Mouse (Mus musculus): ENCODE measurements around the gene Creb3. TPM values are rescaled to one million over a fixed set of nuclear protein-coding genes. Genes with fewer than 3 reads are reported as not detected.

The Creb3 gene
- polyA plus RNA-seq, 1 experiment from 2014 or later, result 54.5 TPM

GRCm38 (mm10) chr4:43560976-43561375 lies 1.2 kb upstream of the Creb3 start:
- peaks cover 33% of the 10 kb centered on the region for H3K4me1 ChIP-seq (ENCODE audit: control insufficient read depth, insufficient read depth, low read length)
- DNase-seq (ENCODE audit: low spot score, missing footprints) (no peak), ATAC-seq (ENCODE audit: low FRiP score) (no peak)
- H3K4me3 ChIP-seq (ENCODE audit: low read depth, low read length), result peak overlapping the region; percentile 91
- no peak overlapping the region for H3K27ac ChIP-seq (ENCODE audit: low read depth, low read length)
- no peaks in the 10 kb centered on the region for H3K9me3 ChIP-seq (ENCODE audit: control insufficient read depth, low read length)
- peaks cover 4% of the 10 kb centered on the region; the same call in 1 of the 2 replicates for H3K36me3 ChIP-seq (ENCODE audit: control insufficient read depth, insufficient read depth, low read length)
- 50% methylated on average over 2 of the region's 2 CpGs for WGBS
- H3K9ac ChIP-seq (ENCODE audit: low read length), result peak overlapping the region; percentile 96
- peak overlapping the region; percentile 70 for H3K4me2 ChIP-seq
- H3K27me3 ChIP-seq (ENCODE audit: control insufficient read depth, insufficient read depth, low read length), result no peaks in the 10 kb centered on the region

- no peaks in the 10 kb centered on the region for H3K9me3 ChIP-seq (ENCODE audit: control insufficient read depth, low read length)
- H3K27me3 ChIP-seq (ENCODE audit: control insufficient read depth, insufficient read depth, low read length), result no peaks in the 10 kb centered on the region
- peaks cover 2% of the 10 kb centered on the region; the same call in 1 of the 2 replicates for H3K36me3 ChIP-seq (ENCODE audit: control insufficient read depth, insufficient read depth, low read length)
- H3K9ac ChIP-seq (ENCODE audit: low read length), result peak overlapping the region; percentile 96
- ATAC-seq (ENCODE audit: low FRiP score) (no peak), DNase-seq (ENCODE audit: low spot score, missing footprints) (no peak)
- 3% methylated on average over 16 of the region's 16 CpGs for WGBS
- peaks cover 33% of the 10 kb centered on the region for H3K4me1 ChIP-seq (ENCODE audit: control insufficient read depth, insufficient read depth, low read length)
- H3K27ac ChIP-seq (ENCODE audit: low read depth, low read length), result peak overlapping the region; percentile 98
- peak overlapping the region; percentile 91 for H3K4me3 ChIP-seq (ENCODE audit: low read depth, low read length)
- H3K4me2 ChIP-seq, result peak overlapping the region; percentile 70
These were observed 616 bp upstream of the Creb3 start for GRCm38 (mm10) chr4:43561436-43561996.

DNA sequence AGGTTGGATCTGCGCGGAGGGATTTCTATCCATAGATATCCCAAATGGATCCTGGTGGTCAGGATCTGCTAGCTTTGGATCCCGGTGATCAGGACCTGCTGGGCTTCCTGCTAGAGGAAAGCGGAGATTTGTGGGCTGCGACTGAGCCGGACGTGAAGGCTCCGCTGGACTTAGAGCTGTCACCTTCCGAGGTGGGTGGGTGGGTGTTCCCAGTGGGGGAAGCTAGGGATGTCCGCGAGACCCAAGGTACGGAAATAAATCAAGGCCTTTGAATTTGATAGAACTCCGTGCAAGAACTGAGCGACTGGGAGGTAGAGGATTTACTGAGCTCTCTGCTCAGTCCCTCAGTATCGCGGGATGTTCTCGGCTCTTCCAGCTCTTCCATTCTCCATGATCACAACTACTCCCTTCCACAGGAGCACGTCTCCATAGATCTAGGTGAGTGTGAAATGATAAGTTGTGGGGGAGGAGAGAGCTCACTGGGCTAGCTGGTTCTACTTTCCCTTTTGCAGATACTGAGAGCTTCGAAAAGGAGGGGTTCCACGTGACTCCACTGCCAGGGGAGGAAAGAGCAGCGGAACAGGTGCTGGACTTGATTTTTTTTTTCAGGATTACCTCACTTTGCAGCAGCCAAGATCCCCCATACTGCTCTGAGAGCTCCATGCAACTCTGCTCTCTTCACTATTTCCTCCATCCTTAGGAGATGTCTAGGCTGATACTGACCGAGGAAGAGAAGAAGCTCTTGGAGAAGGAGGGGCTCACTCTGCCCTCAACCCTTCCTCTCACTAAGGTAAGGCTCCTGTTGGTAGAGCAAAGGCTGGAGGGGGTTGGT lies 853 bp downstream of the Creb3 start:
- WGBS, result 7% methylated on average over 22 of the region's 22 CpGs
- no peak for DNase-seq (ENCODE audit: low spot score, missing footprints)
- H3K4me1 ChIP-seq (ENCODE audit: control insufficient read depth, insufficient read depth, low read length), result peaks cover 31% of the 10 kb centered on the region
- peak overlapping the region; percentile 96 for H3K9ac ChIP-seq (ENCODE audit: low read length)
- peaks cover 14% of the 10 kb centered on the region for H3K36me3 ChIP-seq (ENCODE audit: control insufficient read depth, insufficient read depth, low read length)
- peak overlapping the region; percentile 91 for H3K4me3 ChIP-seq (ENCODE audit: low read depth, low read length)
- H3K27ac ChIP-seq (ENCODE audit: low read depth, low read length), result no peak overlapping the region
- no peaks in the 10 kb centered on the region for H3K9me3 ChIP-seq (ENCODE audit: control insufficient read depth, low read length)
- peak; percentile 27; the same call in 1 of the 2 replicates for ATAC-seq (ENCODE audit: low FRiP score)
- H3K4me2 ChIP-seq, result peak overlapping the region; percentile 70
- no peaks in the 10 kb centered on the region for H3K27me3 ChIP-seq (ENCODE audit: control insufficient read depth, insufficient read depth, low read length)

DNA sequence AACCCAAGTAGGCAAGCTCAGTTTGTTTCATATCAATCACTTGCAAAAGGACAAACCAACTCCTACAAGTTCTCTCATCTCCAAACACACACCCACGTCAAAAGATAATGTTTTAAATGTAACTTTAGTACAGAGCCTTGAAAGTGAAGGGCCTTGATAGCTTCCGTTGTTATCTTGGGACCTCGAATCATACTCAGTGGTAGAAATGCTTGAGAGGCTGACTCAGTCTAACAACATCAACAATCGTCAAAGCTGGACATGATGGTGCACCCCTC lies 1.4 kb downstream of the Creb3 start:
- Histone ChIP-seq H3K9me3 (ENCODE audit: control insufficient read depth, low read length) (no peaks in the 10 kb centered on the region), H3K4me3 (ENCODE audit: low read depth, low read length) (no peak overlapping the region), H3K36me3 (ENCODE audit: control insufficient read depth, insufficient read depth, low read length) (peaks cover 19% of the 10 kb centered on the region), H3K27ac (ENCODE audit: low read depth, low read length) (no peak overlapping the region), H3K27me3 (ENCODE audit: control insufficient read depth, insufficient read depth, low read length) (no peaks in the 10 kb centered on the region), H3K4me1 (ENCODE audit: control insufficient read depth, insufficient read depth, low read length) (peaks cover 29% of the 10 kb centered on the region), H3K9ac (ENCODE audit: low read length) (no peak overlapping the region), H3K4me2 (peak overlapping the region; percentile 70; the same call in 1 of the 2 replicates)
- WGBS, result 90% methylated on average over 4 of the region's 4 CpGs
- ATAC-seq (ENCODE audit: low FRiP score), result no peak
- DNase-seq (ENCODE audit: low spot score, missing footprints), result no peak

GRCm38 (mm10) chr4:43564231-43564630 lies 2.1 kb downstream of the Creb3 start:
- H3K4me3 ChIP-seq (ENCODE audit: low read depth, low read length), result no peak overlapping the region
- no peak for DNase-seq (ENCODE audit: low spot score, missing footprints)
- no peak overlapping the region for H3K27ac ChIP-seq (ENCODE audit: low read depth, low read length)
- no peaks in the 10 kb centered on the region for H3K9me3 ChIP-seq (ENCODE audit: control insufficient read depth, low read length)
- 75% methylated on average over 2 of the region's 2 CpGs for WGBS
- ATAC-seq (ENCODE audit: low FRiP score), result no peak
- peaks cover 23% of the 10 kb centered on the region for H3K4me1 ChIP-seq (ENCODE audit: control insufficient read depth, insufficient read depth, low read length)
- H3K4me2 ChIP-seq, result no peak overlapping the region
- H3K27me3 ChIP-seq (ENCODE audit: control insufficient read depth, insufficient read depth, low read length), result no peaks in the 10 kb centered on the region
- no peak overlapping the region for H3K9ac ChIP-seq (ENCODE audit: low read length)
- H3K36me3 ChIP-seq (ENCODE audit: control insufficient read depth, insufficient read depth, low read length), result peaks cover 19% of the 10 kb centered on the region

DNA sequence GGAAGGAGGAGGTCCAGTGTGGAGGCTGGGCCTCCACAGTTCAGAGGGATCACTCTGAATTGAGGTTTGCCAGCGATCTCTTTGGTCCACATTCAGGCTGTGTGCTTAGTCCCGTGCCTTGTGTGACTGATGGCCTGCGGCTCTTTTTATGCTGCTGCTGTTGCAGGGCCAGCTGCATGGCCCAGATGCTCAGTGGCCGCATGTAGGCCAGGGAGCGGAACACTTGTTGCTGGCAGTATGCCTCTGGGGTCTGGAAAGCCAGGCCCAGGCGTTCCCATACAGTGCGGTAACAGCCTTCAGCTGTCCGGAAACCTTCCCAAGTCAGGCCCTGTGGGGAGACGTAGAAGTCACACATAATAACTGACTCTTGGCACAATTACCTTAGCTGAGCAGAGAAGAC lies 5.0 kb downstream of the Creb3 start:
- no peak overlapping the region for H3K4me2 ChIP-seq
- H3K27me3 ChIP-seq (ENCODE audit: control insufficient read depth, insufficient read depth, low read length), result no peaks in the 10 kb centered on the region
- no peak overlapping the region for H3K9ac ChIP-seq (ENCODE audit: low read length)
- H3K4me3 ChIP-seq (ENCODE audit: low read depth, low read length), result no peak overlapping the region
- no peak for DNase-seq (ENCODE audit: low spot score, missing footprints)
- H3K27ac ChIP-seq (ENCODE audit: low read depth, low read length), result no peak overlapping the region
- no peaks in the 10 kb centered on the region for H3K9me3 ChIP-seq (ENCODE audit: control insufficient read depth, low read length)
- no peak for ATAC-seq (ENCODE audit: low FRiP score)
- peaks cover 33% of the 10 kb centered on the region for H3K36me3 ChIP-seq (ENCODE audit: control insufficient read depth, insufficient read depth, low read length)
- 91% methylated on average over 9 of the region's 9 CpGs for WGBS
- peaks cover 8% of the 10 kb centered on the region for H3K4me1 ChIP-seq (ENCODE audit: control insufficient read depth, insufficient read depth, low read length)

DNA sequence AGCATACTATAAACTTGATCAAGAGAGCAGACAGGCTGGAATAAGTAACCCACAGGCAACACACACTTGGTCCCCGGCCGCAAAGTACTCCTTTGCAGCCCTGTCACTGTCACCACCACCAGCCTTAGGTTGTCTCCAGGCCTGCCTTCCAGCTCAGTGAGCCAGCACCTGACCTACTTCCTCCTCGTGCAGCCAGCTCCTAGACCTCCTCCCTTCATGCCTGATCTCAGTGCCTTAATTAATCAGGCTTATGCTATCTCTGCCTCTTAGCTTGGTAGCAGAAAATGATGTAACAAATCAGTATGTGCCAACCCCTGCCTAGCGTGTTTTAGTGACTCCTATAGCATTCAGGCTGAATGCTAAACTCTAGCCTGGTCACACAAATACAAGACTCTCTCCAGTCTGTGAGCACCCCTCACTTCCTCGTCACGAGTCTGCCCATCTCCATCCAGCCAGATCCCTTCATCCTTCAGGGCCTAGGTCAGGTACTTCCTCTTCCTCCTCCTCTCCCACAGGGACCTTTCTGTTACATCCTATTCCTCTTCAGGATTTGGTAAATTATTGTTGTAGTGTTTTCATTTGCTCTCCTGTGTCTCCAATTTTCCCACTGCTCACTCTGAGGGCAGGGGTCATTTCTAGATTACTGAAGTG lies 9.4 kb downstream of the Creb3 start:
- H3K9me3 ChIP-seq (ENCODE audit: control insufficient read depth, low read length), result no peaks in the 10 kb centered on the region
- H3K36me3 ChIP-seq (ENCODE audit: control insufficient read depth, insufficient read depth, low read length), result peaks cover 38% of the 10 kb centered on the region
- H3K9ac ChIP-seq (ENCODE audit: low read length), result no peak overlapping the region
- H3K27ac ChIP-seq (ENCODE audit: low read depth, low read length), result no peak overlapping the region
- ATAC-seq (ENCODE audit: low FRiP score) (no peak), DNase-seq (ENCODE audit: low spot score, missing footprints) (no peak)
- H3K4me2 ChIP-seq, result no peak overlapping the region
- 94% methylated on average over 6 of the region's 6 CpGs for WGBS
- H3K4me3 ChIP-seq (ENCODE audit: low read depth, low read length), result no peak overlapping the region
- H3K4me1 ChIP-seq (ENCODE audit: control insufficient read depth, insufficient read depth, low read length), result peaks cover 8% of the 10 kb centered on the region
- H3K27me3 ChIP-seq (ENCODE audit: control insufficient read depth, insufficient read depth, low read length), result no peaks in the 10 kb centered on the region

- Histone ChIP-seq H3K4me3 (ENCODE audit: low read depth, low read length) (no peak overlapping the region), H3K4me1 (ENCODE audit: control insufficient read depth, insufficient read depth, low read length) (peaks cover 24% of the 10 kb centered on the region), H3K27me3 (ENCODE audit: control insufficient read depth, insufficient read depth, low read length) (no peaks in the 10 kb centered on the region), H3K9ac (ENCODE audit: low read length) (no peak overlapping the region), H3K36me3 (ENCODE audit: control insufficient read depth, insufficient read depth, low read length) (peaks cover 21% of the 10 kb centered on the region), H3K4me2 (no peak overlapping the region), H3K9me3 (ENCODE audit: control insufficient read depth, low read length) (no peaks in the 10 kb centered on the region), H3K27ac (ENCODE audit: low read depth, low read length) (no peak overlapping the region)
- ATAC-seq (ENCODE audit: low FRiP score), result no peak
- WGBS, result 94% methylated on average over 4 of the region's 4 CpGs
- DNase-seq (ENCODE audit: low spot score, missing footprints), result no peak
These were observed 11.4 kb downstream of the Creb3 start for GRCm38 (mm10) chr4:43573561-43573960.

DNA sequence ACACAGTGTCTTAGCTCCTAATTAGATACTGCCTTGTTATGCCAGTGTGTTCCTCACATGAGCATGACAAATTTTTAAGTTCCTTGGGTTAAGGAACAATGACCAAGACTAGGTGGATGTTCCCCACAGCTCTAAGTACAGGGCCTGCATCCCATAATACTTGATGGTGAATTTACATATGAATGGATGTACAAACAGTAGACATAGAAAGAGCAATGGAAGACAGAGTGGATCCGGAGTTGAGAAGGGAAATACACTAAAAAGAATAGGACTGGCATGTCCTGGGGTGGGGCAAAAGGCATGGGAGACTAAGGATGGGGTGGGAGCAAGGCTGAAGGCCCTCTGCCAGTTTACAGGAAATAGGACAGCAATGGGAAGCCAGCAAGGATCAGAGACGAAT lies 13.2 kb downstream of the Creb3 start:
- WGBS, result 78% methylated on average over 2 of the region's 2 CpGs
- peak overlapping the region; percentile 6; the same call in 1 of the 2 replicates for H3K4me2 ChIP-seq
- H3K9ac ChIP-seq (ENCODE audit: low read length), result no peak overlapping the region
- DNase-seq (ENCODE audit: low spot score, missing footprints), result no peak
- H3K4me3 ChIP-seq (ENCODE audit: low read depth, low read length), result no peak overlapping the region
- H3K27me3 ChIP-seq (ENCODE audit: control insufficient read depth, insufficient read depth, low read length), result no peaks in the 10 kb centered on the region
- ATAC-seq (ENCODE audit: low FRiP score), result no peak
- H3K4me1 ChIP-seq (ENCODE audit: control insufficient read depth, insufficient read depth, low read length), result peaks cover 31% of the 10 kb centered on the region
- H3K36me3 ChIP-seq (ENCODE audit: control insufficient read depth, insufficient read depth, low read length), result peaks cover 10% of the 10 kb centered on the region
- no peaks in the 10 kb centered on the region for H3K9me3 ChIP-seq (ENCODE audit: control insufficient read depth, low read length)
- H3K27ac ChIP-seq (ENCODE audit: low read depth, low read length), result no peak overlapping the region
